Mouse (Mus musculus): ENCODE data around the gene Tifa. TPM values are rescaled to one million over a fixed set of nuclear protein-coding genes. Genes with fewer than 3 reads are reported as not detected.

Gene Tifa
- polyA plus RNA-seq, 1 experiment from 2014 or later = 20.2 TPM

DNA sequence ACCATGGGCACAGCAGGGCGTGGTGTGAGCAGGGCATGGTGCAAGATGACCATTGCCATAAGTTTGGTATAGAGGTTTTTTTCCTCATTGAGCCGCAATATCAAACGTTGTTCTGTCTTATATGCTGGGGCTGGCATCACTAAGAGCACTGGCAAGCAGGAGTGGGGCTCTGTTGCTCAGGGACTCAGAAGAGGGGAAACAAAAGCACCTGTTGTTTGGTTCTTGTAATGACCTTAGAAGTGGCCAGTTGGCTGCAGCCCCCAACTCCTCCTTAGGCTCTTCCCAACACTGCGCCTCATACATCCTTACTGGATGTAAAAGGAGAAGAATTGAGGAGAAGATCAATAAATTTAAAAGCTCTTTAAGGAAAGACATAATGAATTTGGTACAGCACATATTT is 41.0 kb upstream of the Tifa start:
- Histone ChIP-seq H3K9ac (replicated peaks) (no peak overlapping the region), H3K27ac (ENCODE audit: low read depth) (no peak overlapping the region), H3K4me3 (ENCODE audit: low read depth, low read length) (no peak overlapping the region), H3K4me1 (ENCODE audit: insufficient read depth) (no peaks in the 10 kb centered on the region), H3K4me2 (ENCODE audit: low read depth, low read length) (no peak overlapping the region), H3K27me3 (ENCODE audit: insufficient read depth, low read length) (0 out of 2 replicates have a peak, but pooled peaks cover 4% of the 10 kb centered on the region), H3K9me3 (ENCODE audit: low read length) (no peaks in the 10 kb centered on the region), H3K36me3 (replicated peaks; ENCODE audit: insufficient read depth, low read length) (no peaks in the 10 kb centered on the region)
- no peak for ATAC-seq
- WGBS (ENCODE audit: insufficient replicate concordance) = 66% methylated on average over 4 of the region's 4 CpGs
- TF ChIP-seq CTCF (IDR thresholded peaks at IDR 0.05; ENCODE audit: low read depth) (no peak), EP300 (IDR thresholded peaks at IDR 0.05; ENCODE audit: low read depth) (no peak)
- no peak for DNase-seq

DNA sequence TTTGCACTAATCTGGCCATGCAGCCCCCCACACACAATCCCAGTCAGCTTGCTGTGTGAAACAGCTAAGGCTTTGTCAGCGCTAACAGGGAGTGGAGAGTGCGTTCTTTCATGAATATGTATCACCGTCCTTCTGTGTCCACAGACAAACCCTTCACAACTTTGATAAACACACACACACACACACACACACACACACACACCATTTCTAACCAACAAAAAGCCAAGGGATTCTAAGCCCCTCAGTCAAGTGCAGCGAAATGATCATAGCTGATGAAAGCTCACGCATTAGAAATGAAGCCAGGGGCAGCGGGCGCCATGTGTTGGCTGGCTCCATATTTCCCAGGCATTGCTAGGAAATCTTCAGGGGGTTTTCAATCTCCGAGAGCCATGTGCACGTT is 40.3 kb upstream of the Tifa start:
- Histone ChIP-seq H3K36me3 (replicated peaks; ENCODE audit: insufficient read depth, low read length) (no peaks in the 10 kb centered on the region), H3K9ac (replicated peaks) (no peak overlapping the region), H3K4me2 (ENCODE audit: low read depth, low read length) (no peak overlapping the region), H3K9me3 (ENCODE audit: low read length) (no peaks in the 10 kb centered on the region), H3K27me3 (ENCODE audit: insufficient read depth, low read length) (0 out of 2 replicates have a peak, but pooled peaks cover 4% of the 10 kb centered on the region), H3K27ac (ENCODE audit: low read depth) (no peak overlapping the region), H3K4me1 (ENCODE audit: insufficient read depth) (no peaks in the 10 kb centered on the region), H3K4me3 (ENCODE audit: low read depth, low read length) (no peak overlapping the region)
- TF ChIP-seq EP300 (IDR thresholded peaks at IDR 0.05; ENCODE audit: low read depth) (no peak), CTCF (IDR thresholded peaks at IDR 0.05; ENCODE audit: low read depth) (no peak)
- 38% methylated on average over 9 of the region's 9 CpGs for WGBS (ENCODE audit: insufficient replicate concordance)
- ATAC-seq (no peak), DNase-seq (no peak)

DNA sequence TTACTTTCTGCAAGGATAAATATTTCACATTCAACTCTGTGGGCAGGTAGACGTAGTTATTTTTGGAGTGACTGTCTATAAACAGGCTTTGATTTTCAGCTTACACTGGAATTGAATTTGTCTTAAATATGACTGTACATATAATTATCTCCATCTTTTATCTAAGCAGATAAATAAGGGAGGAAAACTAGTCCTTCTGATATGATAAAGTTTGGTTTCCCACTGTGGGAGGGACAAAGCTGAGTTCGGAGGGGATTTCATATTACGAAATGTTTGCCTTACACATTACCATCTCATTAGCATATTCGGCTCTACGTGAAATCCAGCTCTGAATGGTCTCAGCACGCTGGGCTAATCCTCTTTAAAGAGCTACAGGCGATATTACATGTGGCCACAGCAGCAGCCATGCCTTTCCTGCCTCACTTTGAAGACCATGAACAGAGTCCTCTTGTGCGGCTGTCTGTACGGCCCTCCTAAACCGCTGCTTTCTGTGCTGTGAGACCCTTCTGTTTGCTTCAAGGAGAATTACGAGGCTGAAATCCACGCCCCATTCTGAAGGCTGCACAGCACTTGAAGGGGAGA is 39.5 kb upstream of the Tifa start:
- ATAC-seq (no peak), DNase-seq (no peak)
- H3K4me2 ChIP-seq (ENCODE audit: low read depth, low read length) = no peak overlapping the region
- no peaks in the 10 kb centered on the region for H3K9me3 ChIP-seq (ENCODE audit: low read length)
- no peak overlapping the region for H3K9ac ChIP-seq (replicated peaks)
- no peak for TF ChIP-seq EP300 (IDR thresholded peaks at IDR 0.05; ENCODE audit: low read depth)
- TF ChIP-seq CTCF (IDR thresholded peaks at IDR 0.05; ENCODE audit: low read depth) = no peak
- 0 out of 2 replicates have a peak, but pooled peaks cover 4% of the 10 kb centered on the region for H3K27me3 ChIP-seq (ENCODE audit: insufficient read depth, low read length)
- H3K36me3 ChIP-seq (replicated peaks; ENCODE audit: insufficient read depth, low read length) = no peaks in the 10 kb centered on the region
- no peak overlapping the region for H3K4me3 ChIP-seq (ENCODE audit: low read depth, low read length)
- no peak overlapping the region for H3K27ac ChIP-seq (ENCODE audit: low read depth)
- no peaks in the 10 kb centered on the region for H3K4me1 ChIP-seq (ENCODE audit: insufficient read depth)
- WGBS (ENCODE audit: insufficient replicate concordance) = 24% methylated on average over 12 of the region's 12 CpGs

DNA sequence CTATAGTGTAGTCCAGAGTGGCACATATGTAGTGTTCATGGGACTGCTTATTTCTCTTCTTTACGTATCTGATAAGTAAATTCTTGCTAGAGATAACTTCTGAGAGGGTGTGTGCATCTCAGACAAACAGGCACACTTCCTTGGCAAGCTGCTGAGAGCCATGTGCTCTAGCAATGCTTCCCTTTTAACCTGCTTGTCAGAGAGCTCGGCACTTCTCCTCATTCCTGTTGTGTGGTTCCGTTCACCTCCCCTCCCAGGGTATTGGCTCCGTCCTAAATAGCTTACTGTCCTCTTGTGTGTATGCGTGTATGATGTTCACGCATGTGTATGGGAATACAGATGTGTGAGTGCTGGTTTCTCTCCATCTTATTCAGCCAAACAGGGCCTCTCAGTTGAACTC is 33.1 kb upstream of the Tifa start:
- Histone ChIP-seq H3K27ac (ENCODE audit: low read depth) (no peak overlapping the region), H3K4me2 (ENCODE audit: low read depth, low read length) (no peak overlapping the region), H3K27me3 (ENCODE audit: insufficient read depth, low read length) (peaks cover 4% of the 10 kb centered on the region; the same call in 1 of the 2 replicates), H3K4me1 (ENCODE audit: insufficient read depth) (no peaks in the 10 kb centered on the region), H3K4me3 (ENCODE audit: low read depth, low read length) (no peak overlapping the region), H3K9me3 (ENCODE audit: low read length) (no peaks in the 10 kb centered on the region), H3K9ac (replicated peaks) (no peak overlapping the region), H3K36me3 (replicated peaks; ENCODE audit: insufficient read depth, low read length) (no peaks in the 10 kb centered on the region)
- WGBS (ENCODE audit: insufficient replicate concordance) = 69% methylated on average over 6 of the region's 6 CpGs
- ATAC-seq = no peak
- TF ChIP-seq CTCF (IDR thresholded peaks at IDR 0.05; ENCODE audit: low read depth) (no peak), EP300 (IDR thresholded peaks at IDR 0.05; ENCODE audit: low read depth) (no peak)
- no peak for DNase-seq

DNA sequence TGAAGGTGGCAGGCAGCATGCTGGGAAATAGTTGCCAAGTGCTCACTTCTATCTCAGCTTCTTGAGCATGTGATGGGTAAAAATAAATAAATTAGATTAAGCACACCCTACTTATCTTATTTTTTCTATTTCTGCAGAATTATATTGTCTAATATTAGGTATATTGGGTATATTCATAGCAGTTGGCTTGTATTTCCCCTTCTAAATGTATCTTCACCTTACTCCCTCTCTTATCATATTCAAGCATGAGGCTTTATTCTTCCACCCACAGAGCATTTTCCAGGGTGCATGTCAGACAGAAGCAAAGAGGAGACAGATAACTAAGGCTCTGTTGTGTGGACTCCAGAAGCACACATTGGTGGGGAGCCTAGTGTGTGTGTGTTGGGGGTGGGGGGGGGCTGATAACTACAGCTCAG is 31.7 kb upstream of the Tifa start:
- H3K4me3 ChIP-seq (ENCODE audit: low read depth, low read length) = no peak overlapping the region
- no peak for ATAC-seq
- no peak overlapping the region for H3K4me2 ChIP-seq (ENCODE audit: low read depth, low read length)
- no peak overlapping the region for H3K9ac ChIP-seq (replicated peaks)
- TF ChIP-seq CTCF (IDR thresholded peaks at IDR 0.05; ENCODE audit: low read depth) (no peak), EP300 (IDR thresholded peaks at IDR 0.05; ENCODE audit: low read depth) (no peak)
- DNase-seq = no peak
- H3K27me3 ChIP-seq (ENCODE audit: insufficient read depth, low read length) = peaks cover 4% of the 10 kb centered on the region; the same call in 1 of the 2 replicates
- no peaks in the 10 kb centered on the region for H3K9me3 ChIP-seq (ENCODE audit: low read length)
- no peaks in the 10 kb centered on the region for H3K4me1 ChIP-seq (ENCODE audit: insufficient read depth)
- H3K36me3 ChIP-seq (replicated peaks; ENCODE audit: insufficient read depth, low read length) = no peaks in the 10 kb centered on the region
- no peak overlapping the region for H3K27ac ChIP-seq (ENCODE audit: low read depth)

- DNase-seq (no peak), ATAC-seq (no peak)
- TF ChIP-seq CTCF (IDR thresholded peaks at IDR 0.05; ENCODE audit: low read depth) (no peak), EP300 (IDR thresholded peaks at IDR 0.05; ENCODE audit: low read depth) (no peak)
- Histone ChIP-seq H3K4me3 (ENCODE audit: low read depth, low read length) (no peak overlapping the region), H3K4me2 (ENCODE audit: low read depth, low read length) (no peak overlapping the region), H3K36me3 (replicated peaks; ENCODE audit: insufficient read depth, low read length) (no peaks in the 10 kb centered on the region), H3K9ac (replicated peaks) (no peak overlapping the region), H3K27me3 (ENCODE audit: insufficient read depth, low read length) (peaks cover 4% of the 10 kb centered on the region; the same call in 1 of the 2 replicates), H3K9me3 (ENCODE audit: low read length) (no peaks in the 10 kb centered on the region), H3K27ac (ENCODE audit: low read depth) (no peak overlapping the region), H3K4me1 (ENCODE audit: insufficient read depth) (no peaks in the 10 kb centered on the region)
- WGBS (ENCODE audit: insufficient replicate concordance) = 64% methylated on average over 4 of the region's 4 CpGs
Observed at GRCm38 (mm10) chr3:127758806-127759205, 30.8 kb upstream of the Tifa start.

Measured in liver, postnatal 0 days (tissue).